Mouse (Mus musculus): ENCODE measurements around the gene Sigirr.
A peak's percentile ranks its signal among the peaks of the same experiment; 100 is the strongest.

The Sigirr gene

GRCm38 (mm10) chr7:141059929-141060328 is 40.4 kb downstream of the Sigirr start:
- DNase-seq, result no peak

GRCm38 (mm10) chr7:141058601-141059341 is 41.6 kb downstream of the Sigirr start:
- no peak for DNase-seq

GRCm38 (mm10) chr7:141057541-141057940 is 42.8 kb downstream of the Sigirr start:
- no peak for DNase-seq

- no peak for DNase-seq
Observed at GRCm38 (mm10) chr7:141056976-141057375, 43.4 kb downstream of the Sigirr start.

GRCm38 (mm10) chr7:141055785-141056184 is 44.6 kb downstream of the Sigirr start:
- DNase-seq, result no peak

- no peak for DNase-seq
Observed at GRCm38 (mm10) chr7:141052421-141052820, 48.0 kb downstream of the Sigirr start.

GRCm38 (mm10) chr7:141052016-141052415 is 48.4 kb downstream of the Sigirr start:
- no peak for DNase-seq

- no peak for DNase-seq
Observed at GRCm38 (mm10) chr7:141051060-141051685, 49.2 kb downstream of the Sigirr start.

- no peak for DNase-seq
Observed at GRCm38 (mm10) chr7:141049326-141049725, 51.0 kb downstream of the Sigirr start.

- peak; percentile 97 for DNase-seq
Observed at GRCm38 (mm10) chr7:141048226-141049218, 51.9 kb downstream of the Sigirr start.

GRCm38 (mm10) chr7:141047581-141048225 is 52.7 kb downstream of the Sigirr start:
- DNase-seq, result peak; percentile 63

- no peak for DNase-seq
Observed at GRCm38 (mm10) chr7:141046931-141047580, 53.3 kb downstream of the Sigirr start.

- DNase-seq, result no peak
Observed at GRCm38 (mm10) chr7:141042539-141042938, 57.8 kb downstream of the Sigirr start.

- DNase-seq, result peak; percentile 52
Observed at GRCm38 (mm10) chr7:141041661-141042060, 58.7 kb downstream of the Sigirr start.
